Mouse (Mus musculus) regulatory T cell (primary cell): ENCODE measurements around the gene Tesmin.

Experiments
- in situ Hi-C: fragments of 300-600 bp; cut with MboI, MseI; formaldehyde crosslinking; loops from one replicate; pipeline ENCODE4 v1.15.1; 2025; ENCODE audit warnings: high pct_unique_total_duplicates

Tesmin gene

GRCm38 (mm10) chr19:3440667-3441066 is 52.0 kb downstream of the Tesmin start:
- in situ Hi-C loops, result loop anchor here (10.0 kb wide), 2 partner anchors 46 to 156 kb away; partner anchors contain the start of genes Ighmbp2 and Mrpl21

DNA sequence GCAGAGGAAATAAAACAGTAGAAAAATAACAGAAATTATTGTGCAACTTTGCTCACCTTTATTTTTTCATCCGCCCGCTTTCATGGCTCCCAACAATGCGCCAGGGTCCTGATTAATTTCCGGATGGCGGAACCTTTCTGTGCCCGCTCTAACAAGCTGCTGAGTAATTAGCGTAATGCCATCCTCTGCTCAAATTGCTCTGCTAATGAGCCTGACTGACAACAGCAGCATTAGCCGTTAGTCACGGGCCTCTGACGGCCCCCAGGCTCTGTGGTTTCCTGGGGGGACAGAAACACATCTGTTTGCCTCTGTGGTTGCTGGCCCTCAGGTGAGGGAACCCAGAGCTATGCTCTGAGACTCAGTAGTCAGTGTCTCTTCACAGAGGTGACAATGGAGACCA is 52.4 kb downstream of the Tesmin start:
- in situ Hi-C loops, result loop anchor here (10.0 kb wide), 2 partner anchors 46 to 156 kb away; partner anchors contain the start of genes Ighmbp2 and Mrpl21

DNA sequence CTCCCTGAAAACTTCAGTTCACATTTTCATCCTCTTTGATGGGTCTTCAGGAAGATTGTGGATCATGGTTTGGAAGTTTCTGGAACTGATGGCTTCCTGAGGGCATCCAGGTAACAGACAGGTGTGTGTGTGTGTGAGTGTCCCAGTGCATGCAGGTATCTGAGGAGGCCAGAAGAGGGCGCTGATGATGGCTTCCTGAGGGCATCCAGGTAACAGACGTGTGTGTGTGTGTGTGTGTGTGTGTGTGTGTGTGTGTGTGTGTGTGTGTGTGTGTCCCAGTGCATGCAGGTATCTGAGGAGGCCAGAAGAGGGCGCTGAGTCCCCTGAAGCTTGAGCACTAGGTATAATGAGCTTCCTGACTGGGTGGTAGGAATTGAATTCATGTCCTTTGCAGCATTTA is 58.7 kb downstream of the Tesmin start:
- in situ Hi-C loops, result loop anchor here (10.0 kb wide), 2 partner anchors 53 to 163 kb away; partner anchors contain the start of genes Ighmbp2 and Mrpl21

- in situ Hi-C loops, result loop anchor here (10.0 kb wide), 2 partner anchors 54 to 164 kb away; partner anchors contain the start of genes Ighmbp2 and Mrpl21
Observed at GRCm38 (mm10) chr19:3449248-3449647, 60.6 kb downstream of the Tesmin start.

DNA sequence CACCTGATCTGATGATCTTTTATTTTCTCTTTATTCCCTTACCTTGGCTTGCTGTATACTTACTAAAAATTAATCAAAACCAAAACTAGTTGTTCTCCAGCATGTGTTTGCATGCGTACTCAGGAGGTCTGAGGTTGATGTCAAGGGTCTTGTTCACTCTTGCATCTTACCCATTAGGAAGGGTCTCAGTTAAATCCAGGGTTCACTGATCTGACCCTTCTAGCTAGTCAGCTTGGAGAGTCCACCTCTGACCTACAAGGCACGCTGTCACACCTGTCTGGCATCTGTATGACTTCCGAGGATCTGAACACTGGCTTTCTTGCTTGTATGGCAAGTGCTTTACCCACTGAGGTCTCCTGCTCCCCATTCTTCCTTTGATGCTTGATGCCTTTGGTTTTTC is 62.1 kb downstream of the Tesmin start:
- in situ Hi-C loops, result no loop called here

- in situ Hi-C loops, result no loop called here
Observed at GRCm38 (mm10) chr19:3451170-3451569, 62.5 kb downstream of the Tesmin start.

DNA sequence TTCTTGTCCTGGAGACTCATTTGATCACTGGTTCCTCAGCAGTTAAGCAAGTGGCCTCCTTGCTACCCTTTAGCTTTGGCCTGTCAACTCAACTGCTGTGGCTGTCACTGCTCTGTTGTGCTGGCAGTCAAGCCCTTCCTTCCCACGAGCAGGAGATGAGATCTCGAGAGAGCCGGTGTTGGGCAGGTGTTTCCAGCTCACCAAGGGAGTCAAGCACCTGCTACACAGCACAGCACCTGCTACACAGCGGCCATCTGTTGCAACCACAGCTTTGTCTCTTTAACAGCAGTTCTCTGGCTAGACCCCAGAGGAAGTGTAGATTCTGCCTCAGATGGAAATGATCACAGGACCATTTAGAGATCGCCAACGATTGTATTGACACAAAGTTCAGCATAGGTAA is 63.0 kb downstream of the Tesmin start:
- in situ Hi-C loops, result no loop called here
